Mouse (Mus musculus) left cerebral cortex, postnatal 10 days (tissue): Measurements from ENCODE around the gene Myg1. TPM values are rescaled to one million over a fixed set of nuclear protein-coding genes. Genes with fewer than 3 reads are reported as not detected.
A peak's percentile ranks its signal among the peaks of the same experiment; 100 is the strongest.

ENCODE experiments used
- DNase-seq, 2 experiments: peaks; one replicate each; pipeline ENCODE4 v3.0.0; 2021 to 2022; ENCODE audit warnings: low spot score in 2 of 2, mixed read lengths in 1 of 2; ENCODE audit errors: extremely low spot score in 1 of 2
- intact Hi-C: fragments of 180-260 bp; cut with DNase I; formaldehyde crosslinking; loops from one replicate; pipeline ENCODE4 v1.15.1; 2025
- total RNA-seq, 2 experiments: library from RNA; stranded (reverse); gene quantifications; 2 replicates each; pipeline ENCODE4 v1.2.3; 2021

Gene Myg1
- total RNA-seq, 2 experiments from 2014 or later, result 48.0 to 53.3 TPM

GRCm38 (mm10) chr15:102339612-102340011 is 8.1 kb downstream of the Myg1 start:
- intact Hi-C loops, result no loop called here
- no peak for DNase-seq

- intact Hi-C loops, result no loop called here
- DNase-seq, result no peak
Measured at GRCm38 (mm10) chr15:102341580-102341979, 10.1 kb downstream of the Myg1 start.

- intact Hi-C loops, result no loop called here
- no peak for DNase-seq
Measured at GRCm38 (mm10) chr15:102344490-102344889, 13.0 kb downstream of the Myg1 start.

GRCm38 (mm10) chr15:102346444-102346843 is 14.9 kb downstream of the Myg1 start:
- DNase-seq, result no peak
- intact Hi-C loops, result no loop called here

GRCm38 (mm10) chr15:102350138-102350941 is 18.8 kb downstream of the Myg1 start, which contains the start of gene Aaas:
Gene Aaas (minus strand): TSS chr15:102350771.
- intact Hi-C loops, result no loop called here
- DNase-seq, result peak; percentile 92 to 95

- no peak for DNase-seq
- intact Hi-C loops, result no loop called here
Measured at GRCm38 (mm10) chr15:102350942-102351291, 19.4 kb downstream of the Myg1 start.

GRCm38 (mm10) chr15:102352177-102352576 is 20.7 kb downstream of the Myg1 start:
- intact Hi-C loops, result no loop called here
- DNase-seq, result no peak

- intact Hi-C loops, result no loop called here
- no peak for DNase-seq
Measured at GRCm38 (mm10) chr15:102353986-102354385, 22.5 kb downstream of the Myg1 start.

GRCm38 (mm10) chr15:102355134-102355870 is 23.8 kb downstream of the Myg1 start:
- DNase-seq, result peak in 1 of 2 experiments; percentile 86
- intact Hi-C loops, result no loop called here

GRCm38 (mm10) chr15:102355871-102356441 is 24.4 kb downstream of the Myg1 start:
- intact Hi-C loops, result no loop called here
- no peak for DNase-seq

- intact Hi-C loops, result no loop called here
- DNase-seq, result no peak
Measured at GRCm38 (mm10) chr15:102356501-102357325, 25.2 kb downstream of the Myg1 start.

- intact Hi-C loops, result no loop called here
- DNase-seq, result no peak
Measured at GRCm38 (mm10) chr15:102358126-102358525, 26.6 kb downstream of the Myg1 start.

- DNase-seq, result no peak
- intact Hi-C loops, result no loop called here
Measured at GRCm38 (mm10) chr15:102358834-102359233, 27.3 kb downstream of the Myg1 start.

- peak in 1 of 2 experiments; percentile 73 for DNase-seq
- intact Hi-C loops, result no loop called here
Measured at GRCm38 (mm10) chr15:102362648-102363047, 31.1 kb downstream of the Myg1 start.

- DNase-seq, result no peak
- intact Hi-C loops, result no loop called here
Measured at GRCm38 (mm10) chr15:102364678-102365077, 33.2 kb downstream of the Myg1 start.

GRCm38 (mm10) chr15:102366238-102366637 is 34.7 kb downstream of the Myg1 start:
- no peak for DNase-seq
- intact Hi-C loops, result no loop called here

GRCm38 (mm10) chr15:102366733-102367344 is 35.3 kb downstream of the Myg1 start, which contains the start of gene Sp7:
Gene Sp7 (minus strand): TSS chr15:102367182.
- intact Hi-C loops, result no loop called here
- DNase-seq, result no peak

GRCm38 (mm10) chr15:102369972-102370371 is 38.5 kb downstream of the Myg1 start:
- intact Hi-C loops, result no loop called here
- peak in 1 of 2 experiments; percentile 44 for DNase-seq
